Mouse (Mus musculus) frontal cortex, adult 2 months (tissue): ENCODE measurements around the gene Olfr502. TPM values are rescaled to one million over a fixed set of nuclear protein-coding genes. Genes with fewer than 3 reads are reported as not detected.
"Not testable (repeated sequence)": the region's sequence is repeated elsewhere in the genome, so short reads cannot be mapped to it uniquely, and the experiment has no call there.

Experiments used
- DNase-seq, 2 experiments: peaks; one replicate each; pipeline ENCODE4 v3.0.0; 2022; ENCODE audit warnings: low spot score in 1 of 2; ENCODE audit errors: extremely low spot score in 1 of 2
- polyA plus RNA-seq: library from polyadenylated mRNA; depleted of rRNA; stranded (reverse); fragments of >200 nt; gene quantifications from 2 replicates; pipeline ENCODE4 v1.2.3, GENCODE M21; 2012; rRNA removed

Gene Olfr502
- 0.13 TPM in 1 of 2 replicates, not detected in the other for polyA plus RNA-seq

- DNase-seq: no peak
Measured at GRCm38 (mm10) chr7:108524965-108525364, at the start of gene Olfr502. Gene Olfr502, minus strand, starts transcription at chr7:108525065.

- no peak for DNase-seq
Measured at GRCm38 (mm10) chr7:108565693-108566092, 40.8 kb upstream of the Olfr502 start, which contains the start of gene Olfr504. Gene Olfr504, minus strand, starts transcription at chr7:108565793.

- DNase-seq: not testable (repeated sequence)
Measured at GRCm38 (mm10) chr7:108544227-108544626, 19.4 kb upstream of the Olfr502 start, which contains the start of gene Olfr503. Gene Olfr503, plus strand, starts transcription at chr7:108544527.

GRCm38 (mm10) chr7:108542416-108542815 is 17.6 kb upstream of the Olfr502 start:
- no peak for DNase-seq

Other genes with a start within 250 kb of the Olfr502 start
- gene Olfr490, start 236.1 kb downstream of the Olfr502 start, polyA plus RNA-seq: not detected in 2 replicates
- not detected in 2 replicates for gene Olfr491, start 211.6 kb downstream of the Olfr502 start, polyA plus RNA-seq
- not detected in 2 replicates for gene Olfr492, start 201.4 kb downstream of the Olfr502 start, polyA plus RNA-seq
- gene Olfr493, start 178.1 kb downstream of the Olfr502 start, polyA plus RNA-seq: not detected in 2 replicates
- gene Olfr494, start 159.7 kb downstream of the Olfr502 start, polyA plus RNA-seq: not detected in 2 replicates
- gene Olfr495, start 131.9 kb downstream of the Olfr502 start, polyA plus RNA-seq: not detected in 2 replicates
- gene Olfr497, start 104.6 kb downstream of the Olfr502 start, polyA plus RNA-seq: not detected in 2 replicates
- gene Olfr498, start 59.7 kb downstream of the Olfr502 start, polyA plus RNA-seq: not detected in 2 replicates
- gene Olfr503, start 19.5 kb upstream of the Olfr502 start, polyA plus RNA-seq: not detected in 2 replicates
- gene Olfr504, start 40.7 kb upstream of the Olfr502 start, polyA plus RNA-seq: not detected in 2 replicates
- not detected in 2 replicates for gene Olfr506, start 85.7 kb upstream of the Olfr502 start, polyA plus RNA-seq
- not detected in 2 replicates for gene Olfr507, start 96.7 kb upstream of the Olfr502 start, polyA plus RNA-seq
- gene Olfr508, start 104.9 kb upstream of the Olfr502 start, polyA plus RNA-seq: not detected in 2 replicates
- 0.08 TPM in 1 of 2 replicates, not detected in the other for gene Olfr509, start 126.8 kb upstream of the Olfr502 start, polyA plus RNA-seq
- gene Olfr510, start 141.4 kb upstream of the Olfr502 start, polyA plus RNA-seq: 0.10 TPM in 1 of 2 replicates, not detected in the other
- gene Olfr512, start 188.3 kb upstream of the Olfr502 start, polyA plus RNA-seq: not detected in 2 replicates
- gene Olfr513, start 225.9 kb upstream of the Olfr502 start, polyA plus RNA-seq: not detected in 2 replicates